Mouse (Mus musculus) lung, postnatal 10 days (tissue): ENCODE measurements around the gene Samd10.

Source experiments
- DNase-seq: peaks from one replicate; pipeline ENCODE4 v3.0.0; 2021

Gene Samd10

DNA sequence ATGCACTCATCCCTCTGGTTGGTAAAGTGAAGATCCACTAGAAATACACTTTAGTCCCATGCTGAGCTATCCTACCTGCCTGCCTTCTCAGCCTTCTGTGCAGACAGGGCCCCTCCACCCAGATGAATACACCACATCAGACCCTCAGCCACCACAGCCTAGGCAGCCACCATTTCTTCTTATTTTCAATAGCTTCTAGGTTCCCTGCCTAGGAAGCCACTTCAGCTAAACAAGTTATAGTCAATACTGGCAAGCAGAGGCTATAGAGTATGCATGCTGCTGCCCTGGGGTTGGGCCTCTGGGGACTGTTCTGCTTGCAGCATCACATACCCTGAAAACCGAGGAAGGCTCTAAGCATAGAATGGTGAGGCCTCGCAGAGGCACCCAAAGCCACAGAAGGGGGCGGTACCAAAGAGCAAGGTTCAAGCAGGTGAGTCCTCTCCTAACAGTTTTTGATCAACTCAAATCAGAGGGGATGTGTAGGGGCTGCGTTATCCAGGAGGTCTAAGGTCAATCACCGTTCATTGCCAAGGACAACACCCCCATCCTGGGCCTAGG is 7.4 kb downstream of the Samd10 start, which contains the start of gene Prpf6:
Gene Prpf6 (plus strand): TSS at position 341 of the 558 bp plus-strand sequence.
- DNase-seq, result peak; percentile 32

DNA sequence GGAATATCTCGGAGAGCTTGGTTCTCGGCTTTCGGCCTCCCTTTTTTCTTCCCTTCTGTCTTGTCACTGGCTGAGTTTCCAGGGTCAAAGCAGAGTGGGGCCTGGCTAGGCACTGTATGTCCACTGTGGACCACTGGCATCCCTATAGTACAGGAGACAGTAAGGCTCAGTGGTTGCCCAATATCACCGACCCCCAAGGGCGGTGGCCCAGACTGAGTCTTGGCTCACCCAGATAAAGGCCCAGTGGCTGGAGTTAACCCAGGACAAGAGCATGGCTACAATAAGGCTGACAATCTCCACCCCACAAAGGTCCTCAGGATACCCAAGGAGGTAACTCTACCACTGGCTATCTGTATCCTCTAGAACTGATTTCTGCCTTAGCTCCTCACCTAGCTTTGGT is 8.5 kb downstream of the Samd10 start:
- DNase-seq, result no peak

DNA sequence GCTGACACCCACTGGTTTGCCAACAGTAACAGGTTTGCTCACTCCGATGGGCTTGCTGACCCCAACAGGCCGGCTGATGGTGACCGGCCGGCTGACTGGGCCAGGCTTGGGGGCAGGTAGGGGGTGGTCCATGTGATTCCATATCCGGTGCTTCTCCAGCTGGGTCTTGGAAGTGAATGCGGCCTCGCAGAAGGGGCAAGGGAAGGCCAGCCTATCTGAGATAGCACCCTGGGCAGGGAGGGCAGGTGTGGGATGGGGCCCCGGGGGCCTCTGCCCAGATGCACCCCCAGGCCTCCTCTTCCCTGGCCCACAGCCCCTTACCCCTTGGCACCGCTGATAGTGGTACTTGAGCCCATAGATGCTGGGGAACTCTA is 9.3 kb downstream of the Samd10 start:
- no peak for DNase-seq

DNA sequence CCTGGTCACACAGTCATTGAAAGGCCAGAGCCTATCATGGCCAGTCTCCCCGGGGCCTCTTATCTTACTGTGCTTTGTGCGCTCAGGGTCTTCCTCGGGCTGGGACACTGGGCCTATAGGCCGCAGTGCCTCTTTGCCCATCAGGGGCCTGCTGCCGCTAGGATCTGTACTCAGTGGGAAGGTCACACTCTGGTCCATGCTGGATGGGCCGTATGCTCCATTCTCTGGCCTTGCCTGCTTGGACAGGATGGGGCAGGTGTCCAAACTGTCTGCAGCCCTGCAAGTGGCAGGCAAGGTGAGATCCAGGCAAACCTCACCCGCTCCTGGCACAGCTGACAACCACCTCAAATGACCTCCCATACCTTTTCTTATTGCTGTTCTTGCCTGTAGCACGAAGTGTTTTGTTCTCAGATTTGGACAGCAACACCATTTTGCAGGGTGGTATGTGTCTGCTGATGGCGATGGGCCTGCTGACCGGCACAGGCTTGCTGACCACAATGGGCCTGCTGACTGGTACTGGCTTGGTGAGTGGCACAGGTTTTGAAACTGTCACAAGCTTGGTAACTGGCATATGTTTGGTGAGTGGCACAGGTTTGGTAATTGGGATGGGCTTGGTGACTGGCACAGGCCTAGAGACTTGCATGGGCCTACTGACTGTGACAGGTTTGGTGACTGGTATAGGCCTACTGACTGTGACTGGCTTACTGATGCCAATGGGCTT is 9.8 kb downstream of the Samd10 start:
- DNase-seq, result no peak

DNA sequence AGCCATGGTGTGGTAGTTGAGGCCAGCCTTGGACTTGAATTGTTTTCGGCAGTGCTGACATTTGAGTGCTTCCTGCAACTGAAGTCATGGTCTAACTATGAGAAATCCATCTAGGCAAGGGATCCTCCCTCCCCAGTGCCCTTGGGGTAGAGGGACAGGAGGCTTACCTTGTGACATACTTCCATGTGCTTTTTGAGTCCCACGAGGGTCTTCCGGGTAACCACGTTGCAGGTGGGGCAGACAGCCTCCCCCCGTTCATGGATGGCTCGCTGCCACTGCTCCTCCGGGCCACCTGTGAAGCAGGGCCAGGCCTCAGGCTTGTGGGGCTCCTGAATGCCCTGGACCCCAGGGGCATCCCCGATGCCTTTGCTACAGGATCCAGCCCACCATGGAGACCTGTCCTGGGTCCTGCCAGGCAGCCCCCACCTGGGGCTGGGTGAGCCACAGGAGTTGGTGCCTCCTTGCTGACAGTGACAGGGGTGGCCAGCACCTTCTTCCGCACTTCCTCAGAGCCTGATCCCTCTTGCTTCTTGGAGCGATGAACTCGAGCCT is 10.7 kb downstream of the Samd10 start:
- no peak for DNase-seq

DNA sequence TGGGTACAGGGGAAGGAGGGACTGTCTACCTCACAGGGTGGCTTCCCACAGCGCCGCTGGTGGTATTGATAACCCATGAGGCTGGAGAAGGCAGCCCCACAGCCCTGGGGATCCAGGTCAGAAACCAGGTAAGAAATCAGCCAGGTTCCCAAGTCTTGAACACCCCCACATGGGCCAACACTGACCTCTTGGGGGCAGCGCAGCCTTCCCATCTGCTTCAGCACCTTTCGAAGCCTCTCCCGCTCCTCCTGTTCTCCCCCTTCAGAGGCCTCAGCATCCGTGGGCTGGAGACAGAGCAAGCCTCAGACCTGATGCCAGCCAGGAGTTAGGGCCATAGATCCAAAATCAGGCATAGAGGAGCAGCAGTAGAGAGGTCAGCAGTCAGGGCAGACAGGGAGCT is 11.2 kb downstream of the Samd10 start:
- DNase-seq, result no peak

GRCm38 (mm10) chr2:181586124-181586523 is 12.9 kb downstream of the Samd10 start:
- no peak for DNase-seq

DNA sequence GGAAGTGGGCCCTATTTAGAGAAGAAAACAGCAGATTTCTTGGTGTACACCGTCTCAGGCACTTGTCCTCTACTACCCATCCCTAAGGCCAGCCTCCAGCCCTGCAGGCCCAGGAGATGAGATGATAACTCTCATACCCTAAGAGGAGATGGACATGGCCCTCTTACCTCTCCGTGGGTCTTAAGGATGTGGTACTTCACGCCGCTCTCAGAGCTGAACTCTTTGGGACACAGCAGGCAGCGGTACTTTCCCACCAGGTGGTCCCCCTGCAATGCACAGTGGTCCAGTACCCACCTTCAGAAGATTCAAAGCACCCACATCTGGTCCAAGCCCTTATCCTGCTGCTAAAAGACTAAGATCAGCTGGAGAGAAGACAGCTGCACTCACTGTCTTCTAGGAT is 13.5 kb downstream of the Samd10 start:
- no peak for DNase-seq

GRCm38 (mm10) chr2:181584411-181584942 is 14.5 kb downstream of the Samd10 start, which contains the start of gene Uckl1:
Gene Uckl1 (minus strand): TSS chr2:181584892.
- DNase-seq, result no peak

GRCm38 (mm10) chr2:181583460-181584257 is 15.4 kb downstream of the Samd10 start:
- no peak for DNase-seq

DNA sequence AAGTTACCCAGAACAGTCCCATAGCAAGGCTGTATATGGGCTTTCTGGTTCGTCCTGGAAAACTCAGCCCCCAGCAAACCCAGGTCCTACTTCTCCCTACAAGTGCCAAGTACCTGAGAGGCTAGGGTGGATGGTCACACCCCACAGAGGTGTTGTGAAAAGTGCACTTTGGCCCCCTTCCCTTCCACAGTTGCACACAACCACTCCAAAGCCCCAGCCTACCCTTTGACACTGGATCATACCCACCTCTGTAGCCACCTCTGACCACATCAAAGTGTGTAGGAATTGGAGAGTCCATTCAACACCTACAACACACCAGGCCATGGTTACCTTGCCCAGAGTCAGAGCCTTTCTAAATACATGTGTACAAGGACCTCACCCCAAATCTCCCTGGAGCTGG is 16.1 kb downstream of the Samd10 start:
- DNase-seq, result no peak

DNA sequence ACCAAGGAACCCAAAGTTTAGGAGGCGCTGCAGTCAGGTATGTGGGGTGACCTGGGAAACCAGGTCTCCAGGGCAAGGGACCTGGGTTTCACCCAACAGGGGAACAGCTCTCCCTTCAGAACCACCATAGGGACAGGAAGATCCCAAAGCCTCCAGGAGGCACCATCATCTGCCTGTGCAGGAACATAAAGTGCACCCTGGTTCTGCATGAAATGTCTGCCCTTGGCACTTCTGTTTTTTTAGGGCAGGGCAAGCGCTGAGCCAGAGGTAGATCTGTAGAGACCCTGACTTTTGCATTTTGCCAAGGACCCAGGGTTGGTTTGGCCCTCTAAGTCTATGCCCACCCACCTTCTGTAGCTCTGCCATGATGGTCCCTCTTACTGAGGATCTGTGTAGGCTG is 16.7 kb downstream of the Samd10 start:
- DNase-seq, result no peak

DNA sequence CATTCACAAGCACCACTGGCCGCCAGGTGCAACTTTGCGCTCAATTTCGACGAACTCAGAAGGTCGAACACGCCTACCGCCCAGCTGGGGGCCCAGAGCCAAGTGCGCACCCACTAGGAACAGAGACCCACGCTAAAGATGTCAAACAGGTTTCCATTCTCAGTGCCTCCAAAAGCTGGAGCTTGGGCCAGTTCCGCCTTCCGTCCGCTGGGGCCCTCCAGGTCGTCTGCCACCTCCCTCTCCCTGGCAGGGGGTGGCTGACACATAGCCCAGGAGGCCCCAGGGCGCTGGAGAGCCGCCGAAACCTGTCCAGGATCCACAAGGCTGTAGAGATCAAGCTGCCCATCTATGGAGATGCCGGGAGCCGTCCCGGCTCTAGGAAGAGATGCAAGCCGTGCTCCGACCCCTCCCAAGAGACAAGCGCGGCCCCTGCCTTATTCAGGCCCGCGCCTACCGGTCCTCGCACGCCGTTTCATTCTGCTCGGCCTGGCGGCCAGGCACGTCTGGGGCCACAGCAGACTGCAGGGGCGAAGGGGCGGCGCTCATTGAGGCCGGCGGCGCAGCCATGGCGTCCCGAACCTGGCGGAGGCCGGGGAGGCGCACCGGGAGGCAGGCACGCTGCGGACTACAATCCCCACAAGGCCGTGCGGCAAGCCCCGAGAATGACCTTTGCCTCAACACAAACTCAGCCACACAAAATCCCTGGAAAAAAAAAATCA is 17.5 kb downstream of the Samd10 start:
- peak; percentile 89 for DNase-seq

DNA sequence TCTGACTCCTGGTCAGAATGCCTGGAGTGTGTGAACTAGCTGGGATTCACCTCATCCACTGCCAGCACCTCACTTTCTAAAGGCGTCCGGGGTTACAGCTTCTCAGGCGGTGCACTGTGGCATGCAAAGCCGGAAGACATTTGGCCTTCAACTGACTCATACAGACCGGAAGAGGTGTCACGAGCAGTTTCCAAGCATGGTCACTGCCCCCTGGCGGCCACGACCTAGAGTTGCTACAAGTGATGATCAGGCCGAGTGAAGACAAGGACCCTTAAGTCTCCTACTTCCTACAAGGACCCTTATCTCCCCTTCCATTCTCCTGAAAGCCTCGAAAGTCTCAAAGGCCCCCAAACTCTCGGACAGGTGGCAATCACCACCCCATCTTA is 18.0 kb downstream of the Samd10 start:
- peak; percentile 91 for DNase-seq

DNA sequence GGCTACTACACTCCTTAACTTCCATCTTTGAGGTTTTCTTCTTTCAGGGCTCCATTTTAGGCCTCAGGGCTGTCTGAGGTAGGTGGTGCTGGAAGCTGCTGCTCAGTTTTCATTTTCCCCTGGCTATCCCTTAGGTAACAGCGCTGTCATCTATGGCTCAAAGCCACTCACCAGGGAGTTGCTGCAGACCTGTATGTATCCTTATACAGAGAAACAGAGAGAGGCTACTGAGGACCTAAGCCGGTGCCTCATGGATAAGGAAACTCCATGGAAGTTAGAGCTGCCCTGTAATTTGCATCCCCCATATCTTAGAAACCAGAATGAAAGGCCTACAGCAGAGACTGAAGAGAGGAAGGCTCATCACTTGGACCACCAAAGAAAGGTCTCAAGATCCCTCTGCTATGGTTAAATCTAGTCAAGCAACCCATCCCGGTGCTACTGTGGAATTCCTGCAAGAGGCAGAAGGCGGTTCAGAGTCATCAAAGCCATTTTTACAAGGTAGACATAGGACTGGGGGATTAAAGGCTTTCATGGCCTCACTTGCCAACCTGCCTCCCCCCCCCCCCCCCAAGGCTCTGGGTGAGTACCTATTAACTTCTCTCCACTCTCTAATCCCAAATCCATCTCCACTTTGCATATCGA is 18.8 kb downstream of the Samd10 start:
- no peak for DNase-seq

GRCm38 (mm10) chr2:181579681-181580080 is 19.3 kb downstream of the Samd10 start:
- DNase-seq, result no peak

- DNase-seq, result no peak
These were observed 20.0 kb downstream of the Samd10 start for GRCm38 (mm10) chr2:181578790-181579618.

DNA sequence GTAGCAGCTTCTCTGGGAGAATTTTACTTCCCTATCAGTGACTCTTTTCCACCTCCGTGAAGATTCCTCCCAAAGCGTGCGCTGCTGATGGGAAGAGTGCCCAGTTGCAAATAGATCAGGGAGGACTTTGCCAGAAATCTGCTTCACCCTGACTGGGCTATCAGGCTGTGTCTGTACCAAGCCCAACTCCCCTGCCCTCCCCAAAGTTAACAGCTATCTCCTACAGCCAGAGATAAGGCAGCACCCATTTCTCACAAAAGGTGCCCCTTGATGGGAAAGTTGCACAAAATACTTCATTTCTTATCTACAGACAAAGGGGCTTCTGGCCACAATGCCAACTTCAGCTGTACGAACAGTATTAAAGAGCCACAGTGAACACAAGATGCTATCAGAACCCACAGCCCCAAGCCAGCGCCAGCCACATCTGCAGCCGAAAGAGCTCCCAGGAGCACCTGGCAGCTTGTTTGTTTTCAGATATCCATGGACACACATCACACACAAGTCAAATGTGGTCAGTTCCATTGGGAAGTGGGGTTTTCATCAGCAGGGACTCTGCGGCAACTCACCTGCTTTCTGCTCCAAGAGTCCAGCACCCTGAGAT is 20.9 kb downstream of the Samd10 start:
- no peak for DNase-seq

DNA sequence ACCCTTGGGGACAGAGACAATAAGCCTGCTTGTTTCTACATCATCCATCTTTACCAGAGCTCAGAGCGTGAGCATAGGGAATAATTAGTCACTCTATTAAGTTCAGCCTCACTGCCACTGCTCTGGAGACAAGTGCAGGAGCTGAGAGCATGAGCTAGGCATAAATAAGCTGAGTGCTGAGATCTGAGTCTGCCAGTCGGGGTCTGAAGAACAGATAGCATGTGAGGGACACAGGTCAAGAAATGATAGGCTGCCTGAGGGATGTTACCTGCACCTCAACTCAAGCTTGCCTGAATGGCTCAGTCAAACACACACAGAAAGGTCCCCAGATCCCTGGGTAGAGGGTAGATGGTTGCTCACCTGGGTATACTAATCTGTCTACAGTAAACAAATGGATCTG is 21.9 kb downstream of the Samd10 start:
- DNase-seq, result no peak

GRCm38 (mm10) chr2:181576613-181577012 is 22.4 kb downstream of the Samd10 start:
- no peak for DNase-seq
